Mouse (Mus musculus) heart, adult 2 months (tissue): ENCODE measurements around the gene Hmga1b. TPM values are rescaled to one million over a fixed set of nuclear protein-coding genes. Genes with fewer than 3 reads are reported as not detected.

Source experiments
- DNase-seq, 2 experiments: peaks; one replicate each; pipeline ENCODE4 v3.0.0; 2021
- H3K27ac ChIP-seq: fragments of 200-600 bp; 2 replicates; pipeline ENCODE4 v1.8.1; 2022
- H3K27me3 ChIP-seq: fragments of 200-500 bp; 2 replicates; pipeline ENCODE4 v1.6.1; 2012; ENCODE audit warnings: mild to moderate bottlenecking, low read length, inconsistent platforms, mixed read lengths; ENCODE audit not compliant: control insufficient read depth, insufficient read depth
- H3K36me3 ChIP-seq: fragments of 200-500 bp; 2 replicates; pipeline ENCODE4 v1.6.1; 2012; ENCODE audit warnings: low read length, inconsistent platforms; ENCODE audit not compliant: control insufficient read depth, insufficient read depth
- H3K4me1 ChIP-seq: fragments of 200-500 bp; 2 replicates; pipeline ENCODE4 v1.6.1; 2011; ENCODE audit warnings: low read length; ENCODE audit not compliant: control insufficient read depth, insufficient read depth
- H3K4me3 ChIP-seq: fragments of 200-600 bp; 2 replicates; pipeline ENCODE4 v1.8.1; 2022
- H3K79me2 ChIP-seq: fragments of 200-500 bp; replicated peaks from 2 replicates; pipeline ENCODE4 v1.6.1; 2012; ENCODE audit warnings: mild to moderate bottlenecking, inconsistent platforms, low read length, moderate library complexity, mixed read lengths; ENCODE audit not compliant: control insufficient read depth, insufficient read depth
- H3K9ac ChIP-seq: fragments of 200-500 bp; 2 replicates; pipeline ENCODE4 v1.6.1; 2012; ENCODE audit warnings: low read depth, mild to moderate bottlenecking, control low read depth, inconsistent platforms, low read length, mixed read lengths
- CTCF ChIP-seq: fragments of 200-600 bp; IDR thresholded peaks from 2 replicates; pipeline ENCODE4 v1.8.1; 2022; ENCODE audit warnings: antibody characterized with exemption, mild to moderate bottlenecking, moderate library complexity
- EP300 ChIP-seq: fragments of 200-500 bp; IDR thresholded peaks from 2 replicates; pipeline ENCODE4 v1.6.1; 2011; ENCODE audit warnings: low read depth, low read length, control low read depth; ENCODE audit not compliant: insufficient read depth
- POLR2A ChIP-seq: fragments of 200-500 bp; IDR thresholded peaks from 2 replicates; pipeline ENCODE4 v1.6.1; 2011; ENCODE audit warnings: mild to moderate bottlenecking, low read depth, low read length, control low read depth; ENCODE audit not compliant: insufficient read depth
- WGBS: fragments of 180-500 bp; shearing (Covaris S2); methylation state at CpG from one replicate; pipeline ENCODE4 v1.1.7; 2018; 5-methylcytosine and 5-hydroxymethylcytosine counted together
- intact Hi-C: fragments of 180-260 bp; cut with DNase I; formaldehyde crosslinking; loops from one replicate; pipeline ENCODE4 v1.15.1; 2025
- polyA plus RNA-seq: library from polyadenylated mRNA; depleted of rRNA; stranded (reverse); fragments of >200 nt; gene quantifications from 2 replicates; pipeline ENCODE4 v1.2.3, GENCODE M21; 2012
- total RNA-seq, 2 experiments: library from RNA; stranded (reverse); gene quantifications; 2 replicates each; pipeline ENCODE4 v1.2.3; 2021

Hmga1b gene
- total and polyA plus RNA-seq, 3 experiments, result 0.57 to 31.4 (median 24.5) TPM

GRCm38 (mm10) chr11:120792652-120793051 is 30.1 kb downstream of the Hmga1b start:
- intact Hi-C loops, result no loop called here
- Histone ChIP-seq H3K27me3 (no peaks in the 10 kb centered on the region), H3K27ac (no peak overlapping the region), H3K9ac (no peak overlapping the region), H3K36me3 (no peaks in the 10 kb centered on the region), H3K4me1 (peaks cover 7% of the 10 kb centered on the region), H3K79me2 (no peaks in the 10 kb centered on the region; the same call in 1 of the 2 replicates), H3K4me3 (no peak overlapping the region)
- 93% methylated on average over 9 of the region's 9 CpGs for whole genome bisulfite sequencing
- TF ChIP-seq EP300 (no peak), POLR2A (no peak), CTCF (no peak)
- DNase-seq, result no peak

GRCm38 (mm10) chr11:120795756-120796613 is 33.4 kb downstream of the Hmga1b start, which contains the start of gene Dus1l:
TSS of gene Dus1l (minus strand) at chr11:120796403.
- peak within 1 kb of the TSS; percentile 83 for H3K4me3 ChIP-seq
- WGBS, result 2% methylated on average over 59 of the region's 59 CpGs
- H3K27me3 ChIP-seq, result no peaks in the 10 kb centered on the region
- no peaks in the 10 kb centered on the region for H3K36me3 ChIP-seq
- peak within 1 kb of the TSS; percentile 70 for H3K27ac ChIP-seq
- TF ChIP-seq CTCF (0 out of 2 replicates have a peak, but pooled peaks have one; percentile 9), POLR2A (peak; percentile 90), EP300 (peak; percentile 90; the same call in 1 of the 2 replicates)
- DNase-seq, result peak; percentile 96 to 99
- H3K79me2 ChIP-seq, result no peaks in the 10 kb centered on the region; the same call in 1 of the 2 replicates
- peak within 1 kb of the TSS; percentile 90 for H3K9ac ChIP-seq
- H3K4me1 ChIP-seq, result peaks cover 8% of the 10 kb centered on the region
- intact Hi-C loops, result no loop called here

- H3K4me1 ChIP-seq, result peaks cover 8% of the 10 kb centered on the region
- DNase-seq, result no peak
- no peak for TF ChIP-seq CTCF
- no peak for TF ChIP-seq EP300
- no peak for TF ChIP-seq POLR2A
- H3K9ac ChIP-seq, result peak overlapping the region; percentile 73
- H3K79me2 ChIP-seq, result no peaks in the 10 kb centered on the region; the same call in 1 of the 2 replicates
- H3K36me3 ChIP-seq, result no peaks in the 10 kb centered on the region
- peak overlapping the region; percentile 83 for H3K4me3 ChIP-seq
- peak overlapping the region; percentile 70 for H3K27ac ChIP-seq
- intact Hi-C loops, result no loop called here
- H3K27me3 ChIP-seq, result no peaks in the 10 kb centered on the region
- WGBS, result 18% methylated on average over 8 of the region's 8 CpGs
Observed at GRCm38 (mm10) chr11:120796614-120796946, 34.0 kb downstream of the Hmga1b start.

GRCm38 (mm10) chr11:120798244-120798643 is 35.6 kb downstream of the Hmga1b start:
- intact Hi-C loops, result no loop called here
- peaks cover 8% of the 10 kb centered on the region for H3K4me1 ChIP-seq
- no peak for DNase-seq

GRCm38 (mm10) chr11:120799316-120799890 is 36.8 kb downstream of the Hmga1b start:
- H3K9ac ChIP-seq, result no peak overlapping the region
- no peak for DNase-seq
- H3K27me3 ChIP-seq, result no peaks in the 10 kb centered on the region
- H3K4me1 ChIP-seq, result peaks cover 8% of the 10 kb centered on the region
- H3K79me2 ChIP-seq, result no peaks in the 10 kb centered on the region; the same call in 1 of the 2 replicates
- H3K36me3 ChIP-seq, result no peaks in the 10 kb centered on the region
- intact Hi-C loops, result no loop called here
- peak overlapping the region; percentile 65; the same call in 1 of the 2 replicates for H3K27ac ChIP-seq
- TF ChIP-seq EP300 (no peak), CTCF (no peak), POLR2A (no peak)
- peak overlapping the region; percentile 15; the same call in 1 of the 2 replicates for H3K4me3 ChIP-seq
- WGBS, result 53% methylated on average over 6 of the region's 6 CpGs

More at GRCm38 (mm10) chr11:120798244-120798643, 35.6 kb downstream of the Hmga1b start:
- WGBS, result 69% methylated on average over 3 of the region's 3 CpGs
- TF ChIP-seq EP300 (no peak), POLR2A (no peak), CTCF (no peak)
- H3K79me2 ChIP-seq, result no peaks in the 10 kb centered on the region; the same call in 1 of the 2 replicates
- no peak overlapping the region for H3K9ac ChIP-seq
- H3K36me3 ChIP-seq, result no peaks in the 10 kb centered on the region
- H3K27ac ChIP-seq, result no peak overlapping the region
- H3K27me3 ChIP-seq, result no peaks in the 10 kb centered on the region
- H3K4me3 ChIP-seq, result no peak overlapping the region
